Mouse (Mus musculus): ENCODE results near the gene Ddx17. TPM values are rescaled to one million over a fixed set of nuclear protein-coding genes. Genes with fewer than 3 reads are reported as not detected.
A peak's percentile ranks its signal among the peaks of the same experiment; 100 is the strongest.

The Ddx17 gene
- polyA plus RNA-seq, 1 experiment from 2014 or later: 18.7 TPM

DNA sequence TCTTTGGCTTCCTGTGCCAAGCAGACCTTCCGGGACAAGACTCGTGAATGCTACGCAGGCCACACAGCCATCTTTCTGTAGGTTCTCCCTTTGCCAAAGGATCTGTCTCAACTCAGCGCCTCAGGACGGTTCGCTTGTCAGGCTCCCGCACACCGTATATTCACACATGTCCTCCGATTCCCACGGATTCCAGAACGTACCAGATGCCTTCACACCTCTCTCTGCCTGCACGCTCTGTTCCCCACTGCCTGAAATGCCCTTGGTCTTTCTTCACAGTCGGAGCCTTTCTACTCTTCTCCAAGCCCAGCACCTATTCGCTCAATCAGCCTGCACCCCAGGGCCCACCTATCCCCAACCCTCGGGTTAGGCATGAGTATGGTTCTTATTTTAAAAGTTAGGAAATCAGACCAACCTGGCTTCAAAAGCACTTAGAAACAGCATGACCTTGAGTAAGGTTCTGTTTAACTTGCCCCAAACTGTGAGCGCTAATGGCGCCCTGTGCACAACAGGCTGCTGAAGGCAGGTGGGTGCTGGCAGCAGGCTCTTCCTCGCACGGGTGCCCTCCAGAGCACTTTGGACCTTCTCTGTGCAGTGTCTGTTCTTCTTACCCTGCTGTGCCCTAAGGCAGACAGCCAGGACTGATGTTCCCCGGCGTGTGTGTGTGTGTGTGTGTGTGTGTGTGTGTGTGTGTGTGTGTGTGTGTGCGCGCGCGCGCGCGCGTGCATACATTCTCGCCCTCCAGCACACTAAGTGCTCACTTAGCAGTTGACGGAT, 39.3 kb downstream of the Ddx17 start:
- no peaks in the 10 kb centered on the region for H3K9me3 ChIP-seq (ENCODE audit: control insufficient read depth)
- no peak overlapping the region for H3K9ac ChIP-seq (ENCODE audit: low read depth, low read length)
- H3K4me2 ChIP-seq (replicated peaks; ENCODE audit: low read depth): no peak overlapping the region
- H3K36me3 ChIP-seq (ENCODE audit: control insufficient read depth, insufficient read depth): no peaks in the 10 kb centered on the region
- H3K27ac ChIP-seq (ENCODE audit: low read depth, low read length): no peak overlapping the region
- H3K4me1 ChIP-seq (replicated peaks; ENCODE audit: control insufficient read depth, insufficient read depth, low read length): no peaks in the 10 kb centered on the region
- ATAC-seq: no peak
- no peak for TF ChIP-seq CTCF (IDR thresholded peaks at IDR 0.05; ENCODE audit: low read depth)
- peaks cover 86% of the 10 kb centered on the region for H3K27me3 ChIP-seq (replicated peaks; ENCODE audit: control insufficient read depth, insufficient read depth, low read length)
- 46% methylated on average over 25 of the region's 31 CpGs for WGBS
- H3K4me3 ChIP-seq (ENCODE audit: low read depth, low read length): no peak overlapping the region

DNA sequence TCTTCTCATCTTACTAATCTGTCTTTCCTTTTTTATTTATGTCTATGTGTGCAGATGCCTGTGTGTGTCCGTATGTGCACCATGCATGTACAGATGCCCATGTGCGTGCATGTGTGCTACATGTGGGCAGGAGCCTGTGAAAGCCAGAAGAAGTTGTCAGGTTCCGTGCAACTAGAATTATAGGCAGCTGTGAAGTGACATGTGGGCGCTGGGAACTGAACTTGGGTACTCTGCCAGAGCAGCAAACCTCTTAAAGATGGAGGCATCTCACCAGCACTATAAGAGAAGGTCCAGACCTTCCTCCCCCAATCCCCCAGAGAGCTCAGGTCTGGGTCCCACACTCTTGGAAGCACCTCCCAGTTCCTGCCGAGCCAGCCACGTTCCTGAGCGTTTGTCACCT, 40.1 kb downstream of the Ddx17 start:
- no peak for ATAC-seq
- Histone ChIP-seq H3K27me3 (replicated peaks; ENCODE audit: control insufficient read depth, insufficient read depth, low read length) (peaks cover 84% of the 10 kb centered on the region), H3K4me3 (ENCODE audit: low read depth, low read length) (peak overlapping the region; percentile 67), H3K9ac (ENCODE audit: low read depth, low read length) (no peak overlapping the region), H3K9me3 (ENCODE audit: control insufficient read depth) (no peaks in the 10 kb centered on the region), H3K36me3 (ENCODE audit: control insufficient read depth, insufficient read depth) (no peaks in the 10 kb centered on the region), H3K4me1 (replicated peaks; ENCODE audit: control insufficient read depth, insufficient read depth, low read length) (no peaks in the 10 kb centered on the region), H3K27ac (ENCODE audit: low read depth, low read length) (no peak overlapping the region), H3K4me2 (replicated peaks; ENCODE audit: low read depth) (0 out of 2 replicates have a peak overlapping the region, but pooled peaks have one; percentile 99)
- 38% methylated on average over 7 of the region's 7 CpGs for WGBS
- TF ChIP-seq CTCF (IDR thresholded peaks at IDR 0.05; ENCODE audit: low read depth): no peak

DNA sequence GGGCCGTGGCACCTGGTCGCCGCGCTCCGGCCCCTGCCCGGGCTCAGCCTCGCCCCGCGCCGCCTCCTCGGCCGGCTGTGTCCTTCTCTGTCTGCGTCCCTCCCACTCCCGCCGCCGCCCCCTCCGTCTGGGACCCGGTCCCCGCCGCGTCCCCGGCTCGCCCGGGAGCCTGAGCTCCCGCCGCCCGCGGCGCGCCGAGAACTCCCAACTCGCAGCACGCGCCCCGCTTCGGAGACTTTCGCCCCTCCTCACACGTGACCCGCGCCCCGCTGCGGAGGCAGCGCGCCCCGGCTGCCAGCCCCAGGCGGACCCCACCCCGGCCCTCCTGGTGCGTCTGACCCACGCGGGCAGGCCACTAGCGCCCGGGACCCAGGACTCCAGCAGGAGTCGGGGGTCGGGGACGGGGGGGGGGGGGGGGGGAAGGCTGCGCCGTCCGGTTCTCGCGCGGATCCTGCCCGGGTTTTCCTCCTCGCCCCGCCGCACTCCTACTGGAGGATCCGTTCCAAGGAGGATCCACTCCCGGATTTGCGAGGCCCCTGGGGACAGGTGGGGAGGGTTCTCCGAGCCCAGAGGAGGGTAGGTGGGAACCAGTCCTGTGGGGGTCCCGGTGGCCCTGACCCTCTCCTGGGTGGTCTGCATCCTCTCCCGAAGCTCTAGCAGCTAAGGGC, 40.8 kb downstream of the Ddx17 start:
- 0 out of 2 replicates have a peak, but pooled peaks have one; percentile 31 for ATAC-seq
- Histone ChIP-seq H3K4me3 (ENCODE audit: low read depth, low read length) (peak overlapping the region; percentile 67), H3K36me3 (ENCODE audit: control insufficient read depth, insufficient read depth) (no peaks in the 10 kb centered on the region), H3K9ac (ENCODE audit: low read depth, low read length) (peak overlapping the region; percentile 45; the same call in 1 of the 2 replicates), H3K27me3 (replicated peaks; ENCODE audit: control insufficient read depth, insufficient read depth, low read length) (peaks cover 84% of the 10 kb centered on the region), H3K4me2 (replicated peaks; ENCODE audit: low read depth) (peak overlapping the region; percentile 99), H3K4me1 (replicated peaks; ENCODE audit: control insufficient read depth, insufficient read depth, low read length) (no peaks in the 10 kb centered on the region), H3K9me3 (ENCODE audit: control insufficient read depth) (no peaks in the 10 kb centered on the region), H3K27ac (ENCODE audit: low read depth, low read length) (no peak overlapping the region)
- no peak for TF ChIP-seq CTCF (IDR thresholded peaks at IDR 0.05; ENCODE audit: low read depth)
- 1% methylated on average over 58 of the region's 71 CpGs for WGBS

DNA sequence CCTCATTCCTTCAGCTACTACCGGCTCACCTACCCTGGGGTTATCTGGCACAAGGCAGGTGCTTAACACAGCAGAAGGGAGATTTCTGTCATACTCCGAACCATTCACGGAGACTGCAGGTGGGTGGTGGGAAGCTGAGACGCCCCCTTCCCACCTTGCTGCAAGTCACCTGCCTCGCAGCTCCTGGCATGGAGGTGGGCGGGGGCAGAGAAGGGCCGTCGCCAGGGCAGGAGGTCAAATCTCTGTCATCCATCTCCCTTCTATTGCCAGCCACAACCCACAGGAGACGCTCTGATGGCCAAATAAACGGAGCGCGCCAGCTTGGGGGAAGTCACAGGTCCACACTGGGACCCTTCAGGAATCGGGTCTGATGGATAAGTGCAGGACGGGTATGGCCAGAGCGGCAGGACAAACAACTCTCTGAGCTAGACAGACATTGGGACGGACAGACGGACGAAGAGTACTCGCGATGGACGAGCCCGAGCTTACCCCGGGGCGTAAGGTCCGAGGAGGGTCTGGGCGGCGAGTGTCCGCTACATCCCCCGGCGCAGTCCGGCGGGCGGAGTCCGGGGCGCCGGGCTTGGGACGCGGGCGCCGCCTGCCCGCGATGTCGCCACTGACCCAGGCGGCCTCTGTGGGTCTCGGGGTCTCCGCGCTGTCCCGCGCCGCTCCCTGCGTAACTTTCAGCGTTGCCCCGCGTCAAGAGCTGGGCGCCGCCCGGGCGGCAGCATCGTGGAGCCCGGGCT, 41.7 kb downstream of the Ddx17 start, which contains the start of gene Kcnj4:
Gene Kcnj4 (minus strand): TSS at position 535 of the 746 bp plus-strand sequence.
- no peak within 1 kb of the TSS for H3K27ac ChIP-seq (ENCODE audit: low read depth, low read length)
- no peak for ATAC-seq
- H3K36me3 ChIP-seq (ENCODE audit: control insufficient read depth, insufficient read depth): no peaks in the 10 kb centered on the region
- H3K9me3 ChIP-seq (ENCODE audit: control insufficient read depth): no peaks in the 10 kb centered on the region
- peak within 1 kb of the TSS; percentile 99 for H3K4me2 ChIP-seq (replicated peaks; ENCODE audit: low read depth)
- peak within 1 kb of the TSS; percentile 67 for H3K4me3 ChIP-seq (ENCODE audit: low read depth, low read length)
- H3K9ac ChIP-seq (ENCODE audit: low read depth, low read length): peak within 1 kb of the TSS; percentile 45; the same call in 1 of the 2 replicates
- WGBS: 1% methylated on average over 50 of the region's 60 CpGs
- TF ChIP-seq CTCF (IDR thresholded peaks at IDR 0.05; ENCODE audit: low read depth): 0 out of 2 replicates have a peak, but pooled peaks have one; percentile 3
- H3K4me1 ChIP-seq (replicated peaks; ENCODE audit: control insufficient read depth, insufficient read depth, low read length): no peaks in the 10 kb centered on the region
- H3K27me3 ChIP-seq (replicated peaks; ENCODE audit: control insufficient read depth, insufficient read depth, low read length): peaks cover 76% of the 10 kb centered on the region

DNA sequence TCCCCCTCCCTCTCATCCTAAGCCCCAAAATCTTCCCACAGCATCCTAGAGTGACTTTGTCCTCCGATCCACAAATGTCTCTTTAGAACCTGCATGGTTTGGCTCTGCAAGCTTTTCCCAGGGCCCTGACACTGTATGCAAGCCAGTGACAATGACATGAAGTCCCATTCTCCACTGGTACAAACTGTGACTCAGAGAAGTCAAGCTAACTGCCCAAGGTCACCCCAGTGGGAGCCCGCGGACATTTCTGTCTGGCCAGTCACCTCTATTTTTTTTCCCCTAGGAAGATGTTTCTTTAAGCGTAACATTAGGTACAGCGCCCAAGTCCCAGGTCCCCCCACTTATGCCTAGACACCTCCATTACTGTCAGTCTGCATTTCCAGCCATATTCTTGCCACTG, 43.1 kb downstream of the Ddx17 start:
- Histone ChIP-seq H3K27ac (ENCODE audit: low read depth, low read length) (no peak overlapping the region), H3K36me3 (ENCODE audit: control insufficient read depth, insufficient read depth) (no peaks in the 10 kb centered on the region), H3K4me2 (replicated peaks; ENCODE audit: low read depth) (no peak overlapping the region), H3K4me3 (ENCODE audit: low read depth, low read length) (no peak overlapping the region), H3K9me3 (ENCODE audit: control insufficient read depth) (no peaks in the 10 kb centered on the region), H3K9ac (ENCODE audit: low read depth, low read length) (no peak overlapping the region), H3K27me3 (replicated peaks; ENCODE audit: control insufficient read depth, insufficient read depth, low read length) (peaks cover 74% of the 10 kb centered on the region), H3K4me1 (replicated peaks; ENCODE audit: control insufficient read depth, insufficient read depth, low read length) (no peaks in the 10 kb centered on the region)
- TF ChIP-seq CTCF (IDR thresholded peaks at IDR 0.05; ENCODE audit: low read depth): no peak
- WGBS: 73% methylated on average over 5 of the region's 5 CpGs
- no peak for ATAC-seq

DNA sequence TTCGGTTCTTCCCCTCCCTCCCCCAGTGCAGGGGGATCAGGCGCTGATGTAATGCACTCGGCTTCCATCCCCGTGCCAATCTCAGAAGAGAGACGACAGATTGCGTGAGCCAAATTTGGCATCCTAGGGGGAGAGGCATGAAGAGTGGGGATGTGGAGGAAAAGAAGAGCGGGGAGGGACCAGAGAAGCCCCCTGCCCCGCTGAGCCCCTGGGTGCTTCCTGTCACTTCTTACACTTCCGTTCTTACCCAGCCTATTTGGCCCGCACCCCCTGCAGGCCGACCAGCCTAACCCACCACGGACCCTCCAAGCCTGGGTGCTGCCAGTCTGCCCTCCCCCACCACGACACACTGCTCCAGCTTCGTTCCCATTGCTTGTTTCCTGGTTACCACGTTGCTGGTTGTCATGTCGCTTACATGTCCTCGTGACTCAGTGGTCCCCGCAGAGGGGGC, 43.6 kb downstream of the Ddx17 start:
- H3K4me1 ChIP-seq (replicated peaks; ENCODE audit: control insufficient read depth, insufficient read depth, low read length): no peaks in the 10 kb centered on the region
- H3K4me3 ChIP-seq (ENCODE audit: low read depth, low read length): no peak overlapping the region
- TF ChIP-seq CTCF (IDR thresholded peaks at IDR 0.05; ENCODE audit: low read depth): no peak
- H3K27ac ChIP-seq (ENCODE audit: low read depth, low read length): no peak overlapping the region
- no peak overlapping the region for H3K4me2 ChIP-seq (replicated peaks; ENCODE audit: low read depth)
- H3K9ac ChIP-seq (ENCODE audit: low read depth, low read length): no peak overlapping the region
- no peaks in the 10 kb centered on the region for H3K36me3 ChIP-seq (ENCODE audit: control insufficient read depth, insufficient read depth)
- 22% methylated on average over 18 of the region's 18 CpGs for WGBS
- peaks cover 70% of the 10 kb centered on the region for H3K27me3 ChIP-seq (replicated peaks; ENCODE audit: control insufficient read depth, insufficient read depth, low read length)
- ATAC-seq: no peak
- H3K9me3 ChIP-seq (ENCODE audit: control insufficient read depth): no peaks in the 10 kb centered on the region
